Mouse (Mus musculus): ENCODE data around the gene Shh. TPM values are rescaled to one million over a fixed set of nuclear protein-coding genes. Genes with fewer than 3 reads are reported as not detected.

The Shh gene
- polyA plus RNA-seq, 1 experiment, result not detected

DNA sequence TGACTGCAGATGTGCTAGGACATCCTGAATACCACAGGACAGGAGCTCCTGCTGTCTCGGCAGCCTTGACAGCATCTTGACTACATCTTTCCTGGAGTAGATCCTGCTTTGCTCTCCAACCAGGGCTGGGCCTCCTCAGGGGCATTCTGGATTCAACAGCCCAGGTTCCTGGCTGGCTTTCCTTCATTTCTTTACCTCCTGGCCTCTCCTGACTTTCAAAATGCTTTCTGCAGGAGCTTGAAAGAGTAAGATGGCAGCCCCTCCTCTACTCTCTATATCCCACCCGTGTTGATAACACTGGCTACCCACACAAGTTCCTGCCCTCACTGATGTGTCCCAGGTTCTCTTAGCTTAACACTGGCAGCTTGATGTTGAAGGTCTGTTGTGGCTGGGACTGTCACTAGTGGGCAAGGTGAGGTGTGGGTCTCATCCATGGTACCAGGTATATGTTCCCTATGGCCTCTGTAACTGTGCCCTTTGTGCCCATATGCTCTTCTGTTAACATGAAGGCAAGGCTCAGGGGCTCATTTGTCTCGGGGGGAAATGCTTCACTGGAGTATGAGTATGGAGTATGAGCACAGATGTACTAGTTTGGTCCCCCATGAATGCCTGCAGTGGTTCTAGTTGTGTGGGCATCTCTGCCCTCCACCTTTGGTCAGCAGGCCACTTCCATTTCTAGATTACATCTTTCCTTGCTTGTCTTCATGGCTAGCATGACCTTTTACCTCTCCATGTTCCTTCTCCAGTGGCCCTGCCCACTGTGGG lies 16.7 kb downstream of the Shh start:
- no peak for TF ChIP-seq GATA1 (IDR thresholded peaks at IDR 0.05; ENCODE audit: borderline replicate concordance, low read length)
- TF ChIP-seq FLI1 (IDR thresholded peaks at IDR 0.05; ENCODE audit: low read length), result no peak
- no peaks in the 10 kb centered on the region for H3K36me3 ChIP-seq (replicated peaks; ENCODE audit: low read length)

DNA sequence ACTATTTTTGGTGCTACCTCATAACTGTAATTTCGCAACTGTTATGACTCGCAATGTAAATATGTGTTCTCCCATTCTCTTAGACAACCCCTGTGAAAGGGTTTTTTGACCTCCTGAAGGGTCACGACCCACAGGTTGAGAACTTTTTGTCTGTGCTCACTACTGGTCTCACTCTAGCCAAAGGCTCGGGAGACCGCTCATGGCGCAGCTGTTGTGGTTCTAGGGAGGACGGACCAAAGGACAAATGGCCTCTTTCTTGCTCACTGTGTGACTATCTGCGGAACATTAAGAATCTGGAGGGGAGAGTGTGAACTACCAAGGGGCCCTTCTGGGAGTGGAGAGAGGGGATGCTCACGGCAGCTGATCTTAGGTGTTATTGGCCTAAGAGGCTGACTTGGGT lies 41.1 kb downstream of the Shh start:
- Histone ChIP-seq H3K4me3 (replicated peaks) (no peak overlapping the region), H3K9me3 (peaks cover 8% of the 10 kb centered on the region; the same call in 1 of the 2 replicates), H3K36me3 (replicated peaks; ENCODE audit: low read length) (no peaks in the 10 kb centered on the region), H3K27me3 (replicated peaks) (no peaks in the 10 kb centered on the region), H3K4me1 (no peaks in the 10 kb centered on the region)
- no peak for TF ChIP-seq FLI1 (IDR thresholded peaks at IDR 0.05; ENCODE audit: low read length)
- TF ChIP-seq GATA1 (IDR thresholded peaks at IDR 0.05; ENCODE audit: borderline replicate concordance, low read length), result no peak

More for the DNA sequence above, 16.7 kb downstream of the Shh start:
- H3K4me1 ChIP-seq, result no peaks in the 10 kb centered on the region
- peaks cover 24% of the 10 kb centered on the region for H3K27me3 ChIP-seq (replicated peaks)
- H3K9me3 ChIP-seq, result no peaks in the 10 kb centered on the region
- no peak overlapping the region for H3K4me3 ChIP-seq (replicated peaks)

GRCm38 (mm10) chr5:28423781-28424180 lies 43.3 kb downstream of the Shh start:
- Histone ChIP-seq H3K9me3 (peaks cover 8% of the 10 kb centered on the region; the same call in 1 of the 2 replicates), H3K27me3 (replicated peaks) (no peaks in the 10 kb centered on the region), H3K4me3 (replicated peaks) (no peak overlapping the region), H3K4me1 (peaks cover 2% of the 10 kb centered on the region), H3K36me3 (replicated peaks; ENCODE audit: low read length) (peaks cover 15% of the 10 kb centered on the region)
- no peak for TF ChIP-seq FLI1 (IDR thresholded peaks at IDR 0.05; ENCODE audit: low read length)
- TF ChIP-seq GATA1 (IDR thresholded peaks at IDR 0.05; ENCODE audit: borderline replicate concordance, low read length), result no peak

DNA sequence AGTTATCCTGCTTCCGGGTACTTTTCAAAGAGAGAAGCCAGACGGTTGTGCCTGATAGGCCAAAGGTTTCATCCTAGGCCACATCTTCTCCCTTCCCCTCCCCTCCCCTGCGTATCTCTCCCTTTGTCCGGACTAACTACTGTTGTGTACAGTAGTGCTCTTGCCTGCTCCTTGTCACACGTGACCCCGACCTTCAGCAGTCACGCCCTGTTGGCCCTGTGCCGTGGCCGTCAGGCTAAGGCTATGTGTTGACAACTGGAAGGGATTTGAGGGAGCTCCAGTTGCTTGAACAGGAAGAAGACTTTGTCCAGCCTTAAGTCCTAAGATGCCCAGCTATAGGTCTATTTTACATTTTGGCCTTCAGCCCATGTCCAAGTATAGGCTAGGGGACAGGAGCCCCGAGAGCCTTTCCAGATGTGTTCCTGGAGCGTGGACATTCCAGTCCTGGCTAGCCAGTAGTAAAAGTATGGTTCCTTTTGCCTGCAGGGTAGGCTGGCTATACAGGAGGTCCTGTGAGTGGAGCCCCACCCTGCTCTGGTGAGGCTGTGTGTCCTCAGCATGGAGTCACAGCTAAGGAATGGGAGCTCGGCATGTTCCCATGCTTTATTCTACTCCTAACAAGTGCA lies 47.3 kb downstream of the Shh start:
- H3K4me1 ChIP-seq, result peaks cover 17% of the 10 kb centered on the region
- no peaks in the 10 kb centered on the region for H3K9me3 ChIP-seq
- peaks cover 56% of the 10 kb centered on the region for H3K36me3 ChIP-seq (replicated peaks; ENCODE audit: low read length)
- no peaks in the 10 kb centered on the region for H3K27me3 ChIP-seq (replicated peaks)
- TF ChIP-seq FLI1 (IDR thresholded peaks at IDR 0.05; ENCODE audit: low read length), result no peak
- TF ChIP-seq GATA1 (IDR thresholded peaks at IDR 0.05; ENCODE audit: borderline replicate concordance, low read length), result no peak
- H3K4me3 ChIP-seq (replicated peaks), result no peak overlapping the region

- peaks cover 66% of the 10 kb centered on the region for H3K36me3 ChIP-seq (replicated peaks; ENCODE audit: low read length)
- no peak for TF ChIP-seq FLI1 (IDR thresholded peaks at IDR 0.05; ENCODE audit: low read length)
These were observed 48.3 kb downstream of the Shh start for GRCm38 (mm10) chr5:28418734-28419133.

DNA sequence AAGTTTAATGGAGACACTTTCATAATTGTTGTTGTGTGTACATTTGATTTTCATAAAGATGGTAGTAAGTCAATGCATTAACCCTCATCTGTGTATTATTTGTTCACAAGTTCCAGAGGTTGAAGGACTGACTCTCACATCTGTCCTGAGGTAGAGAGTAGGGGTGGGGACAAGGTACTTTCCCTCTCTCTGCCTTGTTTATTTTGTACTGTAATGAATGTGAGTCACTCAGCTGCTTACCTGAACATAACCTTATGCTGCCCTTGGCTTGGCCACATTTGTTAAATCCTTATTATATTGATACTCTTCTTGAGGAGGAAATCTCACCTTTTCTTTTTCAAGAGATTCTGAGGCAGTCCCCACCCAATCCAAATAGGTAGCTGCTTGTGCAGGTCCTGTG lies 51.0 kb downstream of the Shh start:
- Histone ChIP-seq H3K4me3 (replicated peaks) (no peak overlapping the region), H3K4me1 (peaks cover 17% of the 10 kb centered on the region), H3K9me3 (no peaks in the 10 kb centered on the region), H3K36me3 (replicated peaks; ENCODE audit: low read length) (peaks cover 93% of the 10 kb centered on the region), H3K27me3 (replicated peaks) (no peaks in the 10 kb centered on the region)
- TF ChIP-seq FLI1 (IDR thresholded peaks at IDR 0.05; ENCODE audit: low read length), result no peak
- no peak for TF ChIP-seq GATA1 (IDR thresholded peaks at IDR 0.05; ENCODE audit: borderline replicate concordance, low read length)

More at GRCm38 (mm10) chr5:28418734-28419133, 48.3 kb downstream of the Shh start:
- peak overlapping the region; percentile 12 for H3K4me3 ChIP-seq (replicated peaks)
- peaks cover 17% of the 10 kb centered on the region for H3K4me1 ChIP-seq
- H3K27me3 ChIP-seq (replicated peaks), result no peaks in the 10 kb centered on the region
- no peaks in the 10 kb centered on the region for H3K9me3 ChIP-seq

DNA sequence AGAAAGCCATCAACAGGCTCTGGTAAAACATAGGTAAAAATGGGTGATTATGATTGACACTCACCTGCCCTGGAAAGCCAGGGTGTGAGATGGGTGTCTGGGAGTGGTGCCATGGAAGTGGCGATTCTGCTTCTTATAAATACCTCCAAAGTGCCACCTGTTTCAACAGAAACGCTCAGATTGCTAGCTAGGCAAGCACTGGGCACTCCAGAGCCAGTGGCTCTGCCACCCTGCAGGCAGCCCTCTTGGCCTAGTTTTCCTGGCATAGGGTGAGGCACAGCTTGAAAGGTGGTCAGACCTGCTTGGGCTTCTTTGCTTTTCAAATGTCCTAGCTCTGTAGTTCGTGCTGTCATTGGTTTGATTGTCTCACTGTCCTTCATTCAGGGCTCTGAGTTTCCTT lies 53.0 kb downstream of the Shh start:
- H3K36me3 ChIP-seq (replicated peaks; ENCODE audit: low read length), result peaks cover 100% of the 10 kb centered on the region
- TF ChIP-seq FLI1 (IDR thresholded peaks at IDR 0.05; ENCODE audit: low read length) (no peak), GATA1 (IDR thresholded peaks at IDR 0.05; ENCODE audit: borderline replicate concordance, low read length) (no peak)
- H3K9me3 ChIP-seq, result no peaks in the 10 kb centered on the region
- H3K4me1 ChIP-seq, result peaks cover 17% of the 10 kb centered on the region
- H3K4me3 ChIP-seq (replicated peaks), result no peak overlapping the region
- no peaks in the 10 kb centered on the region for H3K27me3 ChIP-seq (replicated peaks)

GRCm38 (mm10) chr5:28413533-28413932 lies 53.5 kb downstream of the Shh start:
- TF ChIP-seq FLI1 (IDR thresholded peaks at IDR 0.05; ENCODE audit: low read length) (no peak), GATA1 (IDR thresholded peaks at IDR 0.05; ENCODE audit: borderline replicate concordance, low read length) (no peak)
- Histone ChIP-seq H3K36me3 (replicated peaks; ENCODE audit: low read length) (peaks cover 100% of the 10 kb centered on the region), H3K9me3 (no peaks in the 10 kb centered on the region), H3K4me1 (peaks cover 17% of the 10 kb centered on the region), H3K4me3 (replicated peaks) (no peak overlapping the region), H3K27me3 (replicated peaks) (no peaks in the 10 kb centered on the region)

- no peak for TF ChIP-seq GATA1 (IDR thresholded peaks at IDR 0.05; ENCODE audit: borderline replicate concordance, low read length)
- no peak for TF ChIP-seq FLI1 (IDR thresholded peaks at IDR 0.05; ENCODE audit: low read length)
- Histone ChIP-seq H3K4me1 (peaks cover 19% of the 10 kb centered on the region), H3K36me3 (replicated peaks; ENCODE audit: low read length) (peaks cover 100% of the 10 kb centered on the region)
These were observed 54.9 kb downstream of the Shh start for GRCm38 (mm10) chr5:28412006-28412685.

More at GRCm38 (mm10) chr5:28412006-28412685, 54.9 kb downstream of the Shh start:
- H3K4me3 ChIP-seq (replicated peaks), result no peak overlapping the region
- no peaks in the 10 kb centered on the region for H3K27me3 ChIP-seq (replicated peaks)
- no peaks in the 10 kb centered on the region for H3K9me3 ChIP-seq

Other genes with a start within 250 kb of the Shh start
- gene Cnpy1, start 221.4 kb downstream of the Shh start, polyA plus RNA-seq (2012; ENCODE audit: insufficient read depth, low replicate concordance), result not detected in 2 replicates
- gene Rbm33, start 150.1 kb downstream of the Shh start, polyA plus RNA-seq (2012; ENCODE audit: insufficient read depth, low replicate concordance), result 8.5 and 9.5 TPM in 2 replicates